Mouse (Mus musculus) limb, embryonic 11.5 days (tissue): ENCODE results near the gene Kcnd3. TPM values are rescaled to one million over a fixed set of nuclear protein-coding genes. Genes with fewer than 3 reads are reported as not detected.
A peak's percentile ranks its signal among the peaks of the same experiment; 100 is the strongest.

Experiments
- ATAC-seq: fragments of 200-750 bp; cut with Nextera tagmentation; 2 replicates; pipeline ENCODE4 v1.8.0; 2017; ENCODE audit warnings: low read depth; ENCODE audit not compliant: insufficient number of reproducible peaks, low FRiP score, low TSS enrichment
- DNase-seq: peaks from one replicate; pipeline ENCODE4 v3.0.0-alpha.2; 2015; ENCODE audit warnings: low spot score
- H3K27ac ChIP-seq: fragments of 300-500 bp; sonication (generic); replicated peaks from 2 replicates; pipeline ENCODE4 v1.5.1; 2014; ENCODE audit warnings: low read depth, mild to moderate bottlenecking, low read length
- H3K27me3 ChIP-seq: fragments of 300-500 bp; sonication (generic); 2 replicates; pipeline ENCODE4 v1.6.1; 2014; ENCODE audit warnings: mild to moderate bottlenecking, low read length, mixed read lengths; ENCODE audit not compliant: control insufficient read depth, insufficient read depth
- H3K36me3 ChIP-seq: fragments of 300-500 bp; sonication (generic); 2 replicates; pipeline ENCODE4 v1.6.1; 2014; ENCODE audit warnings: mild to moderate bottlenecking, low read length, moderate library complexity, mixed read lengths; ENCODE audit not compliant: control insufficient read depth, insufficient read depth
- H3K4me1 ChIP-seq: fragments of 300-500 bp; sonication (generic); 2 replicates; pipeline ENCODE4 v1.6.1; 2014; ENCODE audit warnings: low read length, mixed read lengths; ENCODE audit not compliant: control insufficient read depth, insufficient read depth
- H3K4me2 ChIP-seq: fragments of 300-500 bp; sonication (generic); 2 replicates; pipeline ENCODE4 v1.6.1; 2014; ENCODE audit warnings: low read depth, mild to moderate bottlenecking, moderate library complexity; ENCODE audit not compliant: severe bottlenecking
- H3K4me3 ChIP-seq: fragments of 300-500 bp; sonication (generic); 2 replicates; pipeline ENCODE4 v1.5.1; 2014; ENCODE audit warnings: low read depth, low read length
- H3K9ac ChIP-seq: fragments of 300-500 bp; sonication (generic); 2 replicates; pipeline ENCODE4 v1.6.1; 2014; ENCODE audit warnings: mild to moderate bottlenecking, low read length
- H3K9me3 ChIP-seq: fragments of 300-500 bp; sonication (generic); 2 replicates; pipeline ENCODE4 v1.6.1; 2016; ENCODE audit warnings: low read length; ENCODE audit not compliant: control insufficient read depth
- WGBS: fragments of 180-500 bp; shearing (Covaris S2); extraction: QIAGEN DNeasy Blood & Tissue Kit; methylation state at CpG from one replicate; pipeline ENCODE4 v1.1.7; 2014; 5-methylcytosine and 5-hydroxymethylcytosine counted together
- polyA plus RNA-seq: library from polyadenylated mRNA; unstranded; fragments of >200 nt; fragmentation: Nextera tagmentation; extraction: Ambion mirVana; gene quantifications from 2 replicates; pipeline ENCODE4 v1.2.1, GENCODE M21; 2014

Gene Kcnd3
- polyA plus RNA-seq, 1 experiment from 2014 or later = 0.12 TPM

GRCm38 (mm10) chr3:105478876-105479275 lies 26.7 kb downstream of the Kcnd3 start:
- ATAC-seq = no peak
- 89% methylated on average over 4 of the region's 4 CpGs for WGBS

GRCm38 (mm10) chr3:105481419-105481818 lies 29.3 kb downstream of the Kcnd3 start:
- H3K4me2 ChIP-seq = no peak overlapping the region
- no peak for ATAC-seq
- H3K4me3 ChIP-seq = no peak overlapping the region
- H3K9ac ChIP-seq = no peak overlapping the region
- H3K4me1 ChIP-seq = no peaks in the 10 kb centered on the region
- H3K36me3 ChIP-seq = no peaks in the 10 kb centered on the region
- DNase-seq = no peak
- no peak overlapping the region for H3K27ac ChIP-seq
- no peaks in the 10 kb centered on the region for H3K27me3 ChIP-seq
- 0 out of 2 replicates have a peak, but pooled peaks cover 5% of the 10 kb centered on the region for H3K9me3 ChIP-seq
- 84% methylated on average over 8 of the region's 8 CpGs for WGBS

More at GRCm38 (mm10) chr3:105478876-105479275, 26.7 kb downstream of the Kcnd3 start:
- H3K36me3 ChIP-seq = no peaks in the 10 kb centered on the region
- no peaks in the 10 kb centered on the region for H3K27me3 ChIP-seq
- H3K27ac ChIP-seq = no peak overlapping the region
- DNase-seq = no peak
- 0 out of 2 replicates have a peak, but pooled peaks cover 5% of the 10 kb centered on the region for H3K9me3 ChIP-seq
- H3K4me2 ChIP-seq = no peak overlapping the region
- H3K9ac ChIP-seq = no peak overlapping the region
- no peak overlapping the region for H3K4me3 ChIP-seq
- no peaks in the 10 kb centered on the region for H3K4me1 ChIP-seq

- 0 out of 2 replicates have a peak, but pooled peaks cover 5% of the 10 kb centered on the region for H3K9me3 ChIP-seq
- DNase-seq (no peak), ATAC-seq (no peak)
- H3K27ac ChIP-seq = no peak overlapping the region
- 62% methylated on average over 13 of the region's 13 CpGs for WGBS
- no peaks in the 10 kb centered on the region for H3K4me1 ChIP-seq
- H3K9ac ChIP-seq = no peak overlapping the region
- H3K27me3 ChIP-seq = no peaks in the 10 kb centered on the region
- H3K36me3 ChIP-seq = no peaks in the 10 kb centered on the region
- H3K4me2 ChIP-seq = no peak overlapping the region
- no peak overlapping the region for H3K4me3 ChIP-seq
Observed at GRCm38 (mm10) chr3:105483651-105484052, 31.5 kb downstream of the Kcnd3 start.

GRCm38 (mm10) chr3:105487171-105487570 lies 35.0 kb downstream of the Kcnd3 start:
- DNase-seq (peak; percentile 77), ATAC-seq (no peak)
- no peak overlapping the region for H3K4me2 ChIP-seq
- H3K9me3 ChIP-seq = no peaks in the 10 kb centered on the region
- no peaks in the 10 kb centered on the region for H3K27me3 ChIP-seq
- H3K36me3 ChIP-seq = no peaks in the 10 kb centered on the region
- H3K27ac ChIP-seq = no peak overlapping the region
- WGBS = 44% methylated on average over 8 of the region's 8 CpGs
- no peak overlapping the region for H3K9ac ChIP-seq
- H3K4me1 ChIP-seq = no peaks in the 10 kb centered on the region
- H3K4me3 ChIP-seq = no peak overlapping the region

- DNase-seq = no peak
- no peak for ATAC-seq
- Histone ChIP-seq H3K36me3 (no peaks in the 10 kb centered on the region), H3K27ac (no peak overlapping the region), H3K9ac (no peak overlapping the region), H3K9me3 (no peaks in the 10 kb centered on the region), H3K4me3 (no peak overlapping the region), H3K4me1 (peaks cover 1% of the 10 kb centered on the region), H3K4me2 (no peak overlapping the region), H3K27me3 (no peaks in the 10 kb centered on the region)
- 21% methylated on average over 4 of the region's 4 CpGs for WGBS
Observed at GRCm38 (mm10) chr3:105489607-105490006, 37.5 kb downstream of the Kcnd3 start.

- no peaks in the 10 kb centered on the region for H3K36me3 ChIP-seq
- H3K4me1 ChIP-seq = peaks cover 11% of the 10 kb centered on the region
- H3K4me3 ChIP-seq = no peak overlapping the region
- no peak overlapping the region for H3K4me2 ChIP-seq
- WGBS = 15% methylated on average over 9 of the region's 9 CpGs
- H3K27ac ChIP-seq = no peak overlapping the region
- no peak overlapping the region for H3K9ac ChIP-seq
- 0 out of 2 replicates have a peak, but pooled peaks cover 3% of the 10 kb centered on the region for H3K27me3 ChIP-seq
- peak; percentile 65; the same call in 1 of the 2 replicates for ATAC-seq
- DNase-seq = peak; percentile 60
- H3K9me3 ChIP-seq = no peaks in the 10 kb centered on the region
Observed at GRCm38 (mm10) chr3:105494886-105495285, 42.8 kb downstream of the Kcnd3 start.

- Histone ChIP-seq H3K27ac (no peak overlapping the region), H3K9me3 (no peaks in the 10 kb centered on the region), H3K9ac (no peak overlapping the region), H3K4me2 (no peak overlapping the region), H3K4me3 (no peak overlapping the region), H3K4me1 (peaks cover 11% of the 10 kb centered on the region), H3K36me3 (no peaks in the 10 kb centered on the region), H3K27me3 (0 out of 2 replicates have a peak, but pooled peaks cover 3% of the 10 kb centered on the region)
- 76% methylated on average over 7 of the region's 7 CpGs for WGBS
- no peak for DNase-seq
- ATAC-seq = no peak
Observed at GRCm38 (mm10) chr3:105496216-105496615, 44.1 kb downstream of the Kcnd3 start.

- Histone ChIP-seq H3K36me3 (no peaks in the 10 kb centered on the region), H3K9ac (no peak overlapping the region), H3K27me3 (0 out of 2 replicates have a peak, but pooled peaks cover 3% of the 10 kb centered on the region), H3K4me3 (no peak overlapping the region), H3K27ac (no peak overlapping the region), H3K4me2 (no peak overlapping the region), H3K9me3 (no peaks in the 10 kb centered on the region), H3K4me1 (peaks cover 11% of the 10 kb centered on the region)
- WGBS = 89% methylated on average over 5 of the region's 5 CpGs
- DNase-seq = no peak
- ATAC-seq = no peak
Observed at GRCm38 (mm10) chr3:105496935-105497334, 44.8 kb downstream of the Kcnd3 start.

- H3K4me1 ChIP-seq = no peaks in the 10 kb centered on the region
- ATAC-seq (no peak), DNase-seq (no peak)
- 76% methylated on average over 1 of the region's 1 CpGs for WGBS
- no peak overlapping the region for H3K9ac ChIP-seq
- H3K9me3 ChIP-seq = no peaks in the 10 kb centered on the region
- no peak overlapping the region for H3K27ac ChIP-seq
- H3K4me3 ChIP-seq = no peak overlapping the region
- H3K4me2 ChIP-seq = no peak overlapping the region
- H3K36me3 ChIP-seq = no peaks in the 10 kb centered on the region
- 0 out of 2 replicates have a peak, but pooled peaks cover 3% of the 10 kb centered on the region for H3K27me3 ChIP-seq
Observed at GRCm38 (mm10) chr3:105501071-105501470, 48.9 kb downstream of the Kcnd3 start.
